Mouse (Mus musculus) G1E (cell line): ENCODE data around the gene Ppp1r9a.

Source experiments
- CTCF ChIP-seq: IDR thresholded peaks from 2 replicates; pipeline ENCODE4 v1.5.1; 2012; ENCODE audit warnings: low read depth, low read length, inconsistent platforms, mixed read lengths
- POLR2AphosphoS5 ChIP-seq: IDR thresholded peaks from 2 replicates; pipeline ENCODE4 v1.6.1; 2012; ENCODE audit warnings: low read depth, low read length, inconsistent platforms; ENCODE audit not compliant: insufficient replicate concordance
- TAL1 ChIP-seq: conservative IDR thresholded peaks from 2 replicates; pipeline ENCODE4 v1.6.1; 2012; ENCODE audit warnings: low read depth, low read length, inconsistent platforms, mixed read lengths

GRCm38 (mm10) chr6:4977515-4977914 is 74.8 kb downstream of the Ppp1r9a start:
- TF ChIP-seq CTCF, result no peak
- no peak for TF ChIP-seq POLR2AphosphoS5
- TF ChIP-seq TAL1, result no peak
